Mouse (Mus musculus) erythroblast, embryonic 14.5 days (primary cell): Measurements from ENCODE around the gene Tnni1.

Source experiments
- GATA1 ChIP-seq: IDR thresholded peaks from 2 replicates; pipeline ENCODE4 v1.6.1; 2012; ENCODE audit warnings: low read length, inconsistent platforms, mixed read lengths
- TAL1 ChIP-seq: IDR thresholded peaks from 3 replicates; pipeline ENCODE4 v1.6.1; 2012; ENCODE audit warnings: low read length, inconsistent platforms, mixed read lengths

GRCm38 (mm10) chr1:135782816-135783215 is 3.6 kb downstream of the Tnni1 start:
- TF ChIP-seq GATA1: no peak
- no peak for TF ChIP-seq TAL1
